Mouse (Mus musculus) heart, embryonic 16.5 days (tissue): Measurements from ENCODE around the gene Wdr35. TPM values are rescaled to one million over a fixed set of nuclear protein-coding genes. Genes with fewer than 3 reads are reported as not detected.
"Not testable (repeated sequence)": the region's sequence is repeated elsewhere in the genome, so short reads cannot be mapped to it uniquely, and the experiment has no call there.

Experiments
- ATAC-seq: fragments of 200-750 bp; cut with Nextera tagmentation; replicated peaks from 2 replicates; pipeline ENCODE4 v1.8.0; 2017; ENCODE audit warnings: moderate number of reproducible peaks; ENCODE audit not compliant: insufficient read depth, low FRiP score; ENCODE audit errors: extremely low read depth
- H3K27ac ChIP-seq: fragments of 300-500 bp; sonication (generic); 2 replicates; pipeline ENCODE4 v1.5.1; 2014; ENCODE audit warnings: mild to moderate bottlenecking, low read length, control low read depth, moderate library complexity
- H3K27me3 ChIP-seq: fragments of 300-500 bp; sonication (generic); 2 replicates; pipeline ENCODE4 v1.6.1; 2014; ENCODE audit warnings: low read length, mixed read lengths; ENCODE audit not compliant: control insufficient read depth, insufficient read depth
- H3K36me3 ChIP-seq: fragments of 300-500 bp; sonication (generic); 2 replicates; pipeline ENCODE4 v1.6.1; 2014; ENCODE audit not compliant: control insufficient read depth, insufficient read depth
- H3K4me1 ChIP-seq: fragments of 300-500 bp; sonication (generic); 2 replicates; pipeline ENCODE4 v1.6.1; 2014; ENCODE audit warnings: low read length, mixed read lengths; ENCODE audit not compliant: control insufficient read depth, insufficient read depth
- H3K4me2 ChIP-seq: fragments of 300-500 bp; sonication (generic); 2 replicates; pipeline ENCODE4 v1.6.1; 2014; ENCODE audit warnings: low read depth, mild to moderate bottlenecking, control low read depth, low read length
- H3K4me3 ChIP-seq: fragments of 300-500 bp; sonication (generic); 2 replicates; pipeline ENCODE4 v1.5.1; 2014; ENCODE audit warnings: mild to moderate bottlenecking, control low read depth, low read length
- H3K9ac ChIP-seq: fragments of 300-500 bp; sonication (generic); 2 replicates; pipeline ENCODE4 v1.6.1; 2014; ENCODE audit warnings: low read length, control low read depth
- H3K9me3 ChIP-seq: fragments of 300-500 bp; sonication (generic); replicated peaks from 2 replicates; pipeline ENCODE4 v1.6.1; 2016; ENCODE audit warnings: low read length; ENCODE audit not compliant: control insufficient read depth
- WGBS: fragments of 180-500 bp; shearing (Covaris S2); extraction: QIAGEN DNeasy Blood & Tissue Kit; methylation state at CpG from one replicate; pipeline ENCODE4 v1.1.7; 2014; 5-methylcytosine and 5-hydroxymethylcytosine counted together
- polyA plus RNA-seq: library from polyadenylated mRNA; unstranded; fragments of >200 nt; fragmentation: Nextera tagmentation; extraction: Ambion mirVana; gene quantifications from 2 replicates; pipeline ENCODE4 v1.2.1, GENCODE M21; 2015

Wdr35 gene
- 14.4 and 14.7 TPM in 2 replicates for polyA plus RNA-seq

DNA sequence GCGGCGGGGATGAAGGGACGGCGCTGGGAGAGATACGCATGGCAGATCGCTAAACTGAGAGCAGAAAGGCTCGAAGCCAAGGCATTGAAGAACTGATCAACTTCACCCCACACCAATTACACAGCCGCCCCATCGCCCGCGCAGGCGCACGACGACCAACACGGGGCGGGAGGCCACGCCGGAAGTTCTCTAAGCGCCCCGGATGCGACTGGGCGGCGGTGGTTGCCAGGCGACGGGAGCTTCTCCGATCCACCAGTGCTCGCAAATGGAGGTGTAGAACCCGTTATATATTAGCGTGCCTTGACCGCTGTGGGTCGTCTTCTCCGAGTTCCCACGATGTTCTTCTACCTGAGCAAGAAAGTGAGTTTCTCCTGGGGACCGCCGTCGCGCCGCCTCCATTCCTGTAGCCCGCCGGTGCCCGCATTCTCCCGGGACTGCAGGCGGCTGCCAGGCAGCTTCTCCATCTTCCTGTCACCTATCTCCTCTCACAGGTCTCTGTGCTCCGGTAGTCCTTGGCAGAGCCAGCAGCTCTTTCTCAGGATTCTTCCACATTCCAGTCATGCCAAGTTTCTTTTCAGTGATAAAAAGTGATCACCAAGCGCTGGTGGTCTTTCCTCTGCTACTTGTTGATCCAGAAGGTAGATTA is at the start of gene Wdr35:
Gene Wdr35 (plus strand): TSS at position 73 of the 646 bp plus-strand sequence.
- H3K9ac ChIP-seq = peak within 1 kb of the TSS; percentile 69
- H3K9me3 ChIP-seq = 0 out of 2 replicates have a peak, but pooled peaks cover 2% of the 10 kb centered on the region
- peaks cover 15% of the 10 kb centered on the region for H3K4me1 ChIP-seq
- peak within 1 kb of the TSS; percentile 93 for H3K4me2 ChIP-seq
- H3K4me3 ChIP-seq = peak within 1 kb of the TSS; percentile 68
- peaks cover 4% of the 10 kb centered on the region; the same call in 1 of the 2 replicates for H3K27me3 ChIP-seq
- peak; percentile 79 for ATAC-seq
- under 1% methylated on average over 45 of the region's 45 CpGs for WGBS
- peaks cover 5% of the 10 kb centered on the region; the same call in 1 of the 2 replicates for H3K36me3 ChIP-seq
- no peak within 1 kb of the TSS for H3K27ac ChIP-seq

DNA sequence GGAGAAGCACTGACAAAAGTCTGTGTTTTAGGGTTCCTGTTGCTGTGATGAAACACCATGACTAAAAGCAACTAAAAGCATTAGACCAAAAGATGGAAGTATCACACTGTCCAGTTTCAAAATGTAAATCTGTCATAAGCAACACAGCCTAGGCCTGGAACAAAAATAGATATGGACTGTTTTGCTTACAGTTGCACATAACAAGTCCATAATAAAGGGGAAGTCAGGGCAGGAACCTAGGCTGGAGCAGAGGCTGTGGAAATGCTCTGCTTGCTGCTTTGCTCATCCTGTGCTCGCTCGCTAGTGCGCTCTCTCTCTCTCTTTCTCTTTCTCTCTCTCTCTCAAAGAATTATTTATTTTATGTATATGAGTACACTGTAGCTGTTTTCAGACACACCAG is 46.0 kb upstream of the Wdr35 start:
- 73% methylated on average over 3 of the region's 3 CpGs for WGBS
- Histone ChIP-seq H3K27ac (0 out of 2 replicates have a peak overlapping the region, but pooled peaks have one; percentile 23), H3K4me1 (peaks cover 59% of the 10 kb centered on the region), H3K9ac (no peak overlapping the region), H3K9me3 (no peaks in the 10 kb centered on the region), H3K36me3 (no peaks in the 10 kb centered on the region; the same call in 1 of the 2 replicates), H3K4me3 (no peak overlapping the region), H3K27me3 (no peaks in the 10 kb centered on the region), H3K4me2 (no peak overlapping the region)
- no peak for ATAC-seq

GRCm38 (mm10) chr12:8928766-8929165 is 44.9 kb upstream of the Wdr35 start:
- Histone ChIP-seq H3K9me3 (no peaks in the 10 kb centered on the region), H3K9ac (no peak overlapping the region), H3K4me3 (no peak overlapping the region), H3K36me3 (peaks cover 4% of the 10 kb centered on the region; the same call in 1 of the 2 replicates), H3K27me3 (no peaks in the 10 kb centered on the region), H3K27ac (no peak overlapping the region), H3K4me2 (no peak overlapping the region), H3K4me1 (peaks cover 50% of the 10 kb centered on the region)
- 61% methylated on average over 4 of the region's 4 CpGs for whole genome bisulfite sequencing
- ATAC-seq = no peak

- Histone ChIP-seq H3K4me2 (no peak overlapping the region), H3K9me3 (no peaks in the 10 kb centered on the region), H3K27me3 (no peaks in the 10 kb centered on the region), H3K9ac (no peak overlapping the region), H3K27ac (no peak overlapping the region), H3K4me1 (peaks cover 53% of the 10 kb centered on the region), H3K4me3 (no peak overlapping the region), H3K36me3 (peaks cover 20% of the 10 kb centered on the region)
- no peak for ATAC-seq
- 63% methylated on average over 4 of the region's 4 CpGs for WGBS
Measured at GRCm38 (mm10) chr12:8931083-8931482, 42.6 kb upstream of the Wdr35 start.

GRCm38 (mm10) chr12:8935349-8935748 is 38.3 kb upstream of the Wdr35 start:
- Histone ChIP-seq H3K27ac (peak overlapping the region; percentile 69), H3K4me2 (no peak overlapping the region), H3K4me3 (no peak overlapping the region), H3K36me3 (peaks cover 48% of the 10 kb centered on the region), H3K4me1 (peaks cover 25% of the 10 kb centered on the region), H3K9me3 (no peaks in the 10 kb centered on the region), H3K9ac (no peak overlapping the region), H3K27me3 (no peaks in the 10 kb centered on the region)
- ATAC-seq = peak; percentile 59; the same call in 1 of the 2 replicates
- 49% methylated on average over 5 of the region's 5 CpGs for WGBS

- H3K4me1 ChIP-seq = peaks cover 18% of the 10 kb centered on the region
- H3K9me3 ChIP-seq, H3K27ac ChIP-seq, H3K4me3 ChIP-seq, H3K9ac ChIP-seq, ATAC-seq, H3K4me2 ChIP-seq, H3K27me3 ChIP-seq: not testable (repeated sequence)
- 75% methylated on average over 4 of the region's 4 CpGs for WGBS
- H3K36me3 ChIP-seq = peaks cover 48% of the 10 kb centered on the region
Measured at GRCm38 (mm10) chr12:8936210-8936609, 37.5 kb upstream of the Wdr35 start.

- H3K9ac ChIP-seq = no peak overlapping the region
- peaks cover 12% of the 10 kb centered on the region for H3K4me1 ChIP-seq
- H3K4me3 ChIP-seq = no peak overlapping the region
- ATAC-seq = no peak
- H3K27ac ChIP-seq = no peak overlapping the region
- H3K4me2 ChIP-seq = no peak overlapping the region
- H3K9me3 ChIP-seq = no peaks in the 10 kb centered on the region
- 91% methylated on average over 4 of the region's 4 CpGs for WGBS
- H3K36me3 ChIP-seq = peaks cover 43% of the 10 kb centered on the region
- no peaks in the 10 kb centered on the region for H3K27me3 ChIP-seq
Measured at GRCm38 (mm10) chr12:8939490-8939889, 34.2 kb upstream of the Wdr35 start.

DNA sequence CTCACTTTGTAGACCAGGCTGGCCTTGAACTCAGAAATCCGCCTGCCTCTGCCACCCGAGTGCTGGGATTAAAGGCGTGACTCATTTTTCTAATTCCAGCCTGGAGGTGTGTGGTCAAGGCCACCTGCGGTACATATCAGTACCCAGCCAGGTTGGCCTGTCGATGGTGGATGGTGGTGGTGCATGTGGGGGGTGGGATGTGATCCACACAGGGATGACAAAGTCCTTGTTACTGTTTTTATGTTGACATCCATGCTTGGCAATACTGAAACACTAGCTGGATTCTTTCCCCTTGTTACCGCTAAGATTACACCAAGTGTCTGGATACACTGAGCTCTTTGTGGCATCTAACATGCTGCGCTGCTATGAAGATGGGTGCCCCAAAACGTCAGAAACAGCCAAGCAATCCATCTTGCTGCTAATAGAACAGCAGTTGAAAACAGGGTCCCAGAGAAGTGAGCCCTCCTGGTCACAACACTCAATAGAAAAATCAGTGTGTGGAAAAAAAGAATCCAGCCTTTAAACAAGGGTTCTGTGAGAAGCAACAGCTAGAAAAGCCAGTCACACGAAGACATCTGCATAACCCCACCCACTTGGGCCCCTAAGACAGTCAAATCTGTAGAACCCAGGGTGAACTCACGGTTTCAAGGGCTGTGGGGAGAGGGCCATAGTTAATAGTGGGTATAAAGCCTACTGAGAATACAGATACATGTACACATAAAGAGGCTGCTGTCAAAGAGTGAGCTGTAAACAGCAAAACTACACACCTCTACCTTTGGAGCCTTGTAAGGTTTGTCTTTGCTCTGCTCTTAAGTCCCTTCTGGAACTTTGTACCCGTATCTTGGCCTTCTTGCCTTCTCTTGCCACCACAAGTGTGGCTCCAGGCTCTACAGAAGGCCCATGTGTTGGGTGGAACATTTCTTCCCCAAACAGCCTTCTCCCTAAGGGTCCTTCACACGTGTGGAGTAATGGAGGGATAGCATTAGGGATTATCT is 33.4 kb upstream of the Wdr35 start:
- no peak overlapping the region for H3K4me3 ChIP-seq
- ATAC-seq = no peak
- 66% methylated on average over 12 of the region's 12 CpGs for WGBS
- peaks cover 35% of the 10 kb centered on the region for H3K36me3 ChIP-seq
- H3K4me1 ChIP-seq = peaks cover 4% of the 10 kb centered on the region
- H3K9me3 ChIP-seq = no peaks in the 10 kb centered on the region
- no peak overlapping the region for H3K4me2 ChIP-seq
- no peak overlapping the region for H3K27ac ChIP-seq
- no peaks in the 10 kb centered on the region for H3K27me3 ChIP-seq
- H3K9ac ChIP-seq = no peak overlapping the region
